Mouse (Mus musculus) megakaryocyte, embryonic 14.5 days (primary cell): Measurements from ENCODE around the gene Etfrf1.

Experiments
- FLI1 ChIP-seq: IDR thresholded peaks from 2 replicates; pipeline ENCODE4 v1.6.1; 2012; ENCODE audit warnings: low read length, inconsistent platforms, mixed read lengths
- GATA1 ChIP-seq: IDR thresholded peaks from 3 replicates; pipeline ENCODE4 v1.6.1; 2012; ENCODE audit warnings: mixed read lengths, low read length, inconsistent platforms, borderline replicate concordance

DNA sequence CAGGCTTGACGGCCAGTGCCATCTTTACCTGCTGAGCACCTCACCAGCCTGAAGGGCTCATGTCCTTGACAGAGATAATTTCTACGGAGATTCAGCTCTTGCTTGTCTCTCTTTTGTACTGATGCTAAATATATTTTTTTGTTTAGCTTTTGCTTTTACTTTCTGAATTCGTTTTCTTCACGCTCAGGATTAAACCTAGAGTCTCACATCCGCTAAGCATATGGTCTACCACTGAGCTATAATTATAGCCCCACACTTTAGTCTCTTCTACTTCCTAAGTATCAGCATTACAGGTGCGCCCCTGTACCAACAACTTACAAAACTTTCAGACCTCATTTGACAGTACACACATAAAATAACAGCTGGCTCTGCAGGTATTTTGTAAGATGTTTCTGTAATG is 24.4 kb downstream of the Etfrf1 start:
- TF ChIP-seq GATA1 (no peak), FLI1 (no peak)
